Mouse (Mus musculus): ENCODE data around the gene Lhx1. TPM values are rescaled to one million over a fixed set of nuclear protein-coding genes. Genes with fewer than 3 reads are reported as not detected.

Gene Lhx1
- total and polyA plus RNA-seq, 2 experiments from 2014 or later = not detected

DNA sequence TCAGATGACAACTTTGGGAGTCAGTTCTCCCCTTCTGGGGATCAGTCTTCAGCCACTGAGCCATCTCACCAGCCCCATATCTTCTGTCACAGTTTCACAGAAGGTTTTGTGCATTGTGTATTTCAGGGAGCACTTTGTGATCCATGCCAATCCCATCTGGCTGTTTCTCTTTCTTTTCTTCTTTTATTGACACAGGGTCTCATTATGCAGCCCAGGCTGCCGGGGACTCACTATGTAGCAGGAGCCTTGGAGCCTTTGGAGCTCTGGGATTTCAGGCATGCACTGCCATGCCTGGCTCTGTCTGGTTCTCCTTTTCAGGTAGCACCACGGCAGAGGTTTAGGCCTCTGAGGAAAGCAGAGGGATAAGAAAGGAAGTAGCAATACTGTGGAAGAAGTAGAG is 23.0 kb upstream of the Lhx1 start:
- H3K4me3 ChIP-seq (ENCODE audit: low read depth, low read length) = no peak overlapping the region
- no peaks in the 10 kb centered on the region for H3K36me3 ChIP-seq (replicated peaks; ENCODE audit: control insufficient read depth, insufficient read depth, low read length)
- ATAC-seq (ENCODE audit: insufficient read depth, low read depth) = no peak
- H3K9me3 ChIP-seq (replicated peaks; ENCODE audit: control insufficient read depth, low read length) = no peaks in the 10 kb centered on the region
- TF ChIP-seq EP300 (IDR thresholded peaks at IDR 0.05; ENCODE audit: low read depth) (no peak), CTCF (IDR thresholded peaks at IDR 0.05; ENCODE audit: low read depth) (no peak)
- H3K27me3 ChIP-seq (ENCODE audit: control insufficient read depth, insufficient read depth, low read length) = 0 out of 2 replicates have a peak, but pooled peaks cover 3% of the 10 kb centered on the region
- no peak overlapping the region for H3K4me2 ChIP-seq (ENCODE audit: low read depth, low read length)
- DNase-seq (ENCODE audit: low spot score) = no peak
- H3K9ac ChIP-seq (replicated peaks; ENCODE audit: low read depth, low read length) = no peak overlapping the region
- H3K27ac ChIP-seq (ENCODE audit: low read depth) = no peak overlapping the region
- WGBS = 64% methylated on average over 2 of the region's 2 CpGs
- H3K4me1 ChIP-seq (ENCODE audit: control insufficient read depth, insufficient read depth) = no peaks in the 10 kb centered on the region

DNA sequence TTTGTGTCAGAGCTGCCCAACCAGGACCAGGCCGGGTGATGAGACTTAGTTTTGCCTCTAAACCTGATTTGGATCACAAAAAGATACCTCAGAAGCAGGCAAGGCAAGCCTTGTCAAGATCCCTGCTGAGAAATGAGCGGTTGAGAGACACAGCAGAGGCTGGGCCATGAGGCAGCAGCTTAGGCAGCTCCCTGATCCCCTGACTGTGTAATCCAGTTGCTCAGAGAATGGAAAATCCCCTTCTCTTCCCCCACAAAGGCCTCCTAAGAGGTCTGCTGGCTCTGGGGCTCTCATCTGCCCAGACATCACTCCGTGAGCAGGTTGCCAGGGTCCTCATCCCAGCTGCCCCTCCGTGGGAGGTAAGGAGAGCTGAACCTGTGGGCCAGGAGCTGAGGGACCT is 14.6 kb upstream of the Lhx1 start:
- Histone ChIP-seq H3K9ac (replicated peaks; ENCODE audit: low read depth, low read length) (no peak overlapping the region), H3K4me2 (ENCODE audit: low read depth, low read length) (no peak overlapping the region), H3K4me1 (ENCODE audit: control insufficient read depth, insufficient read depth) (no peaks in the 10 kb centered on the region), H3K36me3 (replicated peaks; ENCODE audit: control insufficient read depth, insufficient read depth, low read length) (no peaks in the 10 kb centered on the region), H3K9me3 (replicated peaks; ENCODE audit: control insufficient read depth, low read length) (no peaks in the 10 kb centered on the region), H3K4me3 (ENCODE audit: low read depth, low read length) (no peak overlapping the region), H3K27ac (ENCODE audit: low read depth) (no peak overlapping the region), H3K27me3 (ENCODE audit: control insufficient read depth, insufficient read depth, low read length) (peaks cover 29% of the 10 kb centered on the region)
- ATAC-seq (ENCODE audit: insufficient read depth, low read depth) = no peak
- DNase-seq (ENCODE audit: low spot score) = no peak
- 37% methylated on average over 4 of the region's 4 CpGs for WGBS
- TF ChIP-seq CTCF (IDR thresholded peaks at IDR 0.05; ENCODE audit: low read depth) (no peak), EP300 (IDR thresholded peaks at IDR 0.05; ENCODE audit: low read depth) (no peak)

DNA sequence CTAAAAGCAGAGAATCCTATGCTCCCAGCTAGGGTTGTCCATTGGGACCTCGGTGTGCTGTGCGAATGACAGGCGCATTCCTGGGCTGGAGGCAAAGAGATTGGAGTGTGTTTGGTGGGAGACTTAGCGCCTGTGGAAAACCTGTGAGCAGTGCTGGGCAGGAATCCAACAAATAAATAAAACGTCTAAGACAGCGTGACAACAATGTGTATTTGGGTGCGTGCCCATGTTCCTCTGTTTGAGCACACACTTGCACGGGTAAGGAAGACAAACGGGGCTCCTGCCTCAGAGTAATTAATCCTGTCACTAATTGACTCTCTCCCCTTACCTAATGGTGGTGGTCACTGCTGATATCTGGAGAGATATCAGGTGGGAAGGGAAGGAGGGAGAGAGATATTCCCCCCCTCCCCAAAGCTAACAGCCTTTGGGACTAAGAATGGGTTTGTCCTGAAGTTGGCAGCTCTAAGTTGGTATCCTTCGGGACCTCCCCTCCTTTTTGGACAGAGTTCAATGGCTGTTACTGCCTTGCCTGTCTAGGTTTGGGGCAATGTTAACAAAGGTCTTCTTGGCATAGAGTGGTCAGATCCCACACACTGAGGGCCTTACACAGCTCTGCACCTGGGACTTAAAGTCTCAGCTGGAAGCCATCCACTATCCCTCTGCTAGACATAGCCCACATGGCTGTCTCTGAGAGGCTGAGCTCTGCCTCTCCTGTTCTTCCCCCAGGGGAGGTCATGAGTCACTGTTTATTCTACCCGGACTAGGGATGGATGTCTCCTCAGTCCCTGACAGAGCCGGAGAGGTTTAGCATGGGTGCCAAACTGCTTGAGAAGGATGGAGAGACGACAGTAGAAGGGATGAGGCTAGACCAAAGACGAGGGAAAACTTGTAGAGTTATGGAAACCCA is 4.7 kb upstream of the Lhx1 start:
- Histone ChIP-seq H3K4me2 (ENCODE audit: low read depth, low read length) (no peak overlapping the region), H3K4me3 (ENCODE audit: low read depth, low read length) (no peak overlapping the region), H3K4me1 (ENCODE audit: control insufficient read depth, insufficient read depth) (0 out of 2 replicates have a peak, but pooled peaks cover 5% of the 10 kb centered on the region), H3K27me3 (ENCODE audit: control insufficient read depth, insufficient read depth, low read length) (peaks cover 89% of the 10 kb centered on the region), H3K27ac (ENCODE audit: low read depth) (no peak overlapping the region), H3K9me3 (replicated peaks; ENCODE audit: control insufficient read depth, low read length) (no peaks in the 10 kb centered on the region), H3K9ac (replicated peaks; ENCODE audit: low read depth, low read length) (no peak overlapping the region), H3K36me3 (replicated peaks; ENCODE audit: control insufficient read depth, insufficient read depth, low read length) (no peaks in the 10 kb centered on the region)
- ATAC-seq (ENCODE audit: insufficient read depth, low read depth) (no peak), DNase-seq (ENCODE audit: low spot score) (no peak)
- WGBS = 7% methylated on average over 14 of the region's 14 CpGs
- TF ChIP-seq EP300 (IDR thresholded peaks at IDR 0.05; ENCODE audit: low read depth) (no peak), CTCF (IDR thresholded peaks at IDR 0.05; ENCODE audit: low read depth) (no peak)

DNA sequence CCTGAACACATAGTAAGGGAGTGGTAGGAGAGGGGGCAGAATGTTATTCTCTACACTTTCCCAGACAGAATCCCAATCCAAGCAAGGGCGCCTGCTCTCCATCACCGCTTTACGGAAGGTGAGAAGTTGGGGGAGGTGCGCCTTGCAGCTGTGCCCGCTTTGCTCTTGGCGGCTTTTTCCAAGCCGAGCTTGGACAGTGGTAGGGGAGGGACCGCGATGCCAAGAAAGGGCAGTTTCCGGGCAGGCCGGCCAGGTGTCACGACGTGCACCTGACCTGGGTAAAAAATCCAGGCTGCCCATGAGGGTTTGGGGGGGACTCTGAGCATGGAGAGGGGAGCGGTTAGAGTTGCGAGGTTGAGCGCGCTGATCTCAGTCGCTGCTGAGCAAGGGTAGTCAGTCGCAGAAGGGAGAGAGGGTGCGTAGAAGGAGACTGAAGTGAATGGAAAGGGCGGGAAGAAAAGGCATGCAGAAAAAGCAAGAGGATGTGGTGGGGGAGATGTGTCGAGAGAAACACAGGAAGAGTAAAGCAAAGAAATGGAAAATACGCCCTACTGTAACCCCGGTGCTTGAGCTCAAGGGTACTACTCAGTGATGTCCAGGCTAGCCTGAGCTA is 3.9 kb upstream of the Lhx1 start:
- ATAC-seq (ENCODE audit: insufficient read depth, low read depth) (no peak), DNase-seq (ENCODE audit: low spot score) (no peak)
- Histone ChIP-seq H3K27me3 (ENCODE audit: control insufficient read depth, insufficient read depth, low read length) (peaks cover 95% of the 10 kb centered on the region), H3K9me3 (replicated peaks; ENCODE audit: control insufficient read depth, low read length) (no peaks in the 10 kb centered on the region), H3K9ac (replicated peaks; ENCODE audit: low read depth, low read length) (no peak overlapping the region), H3K27ac (ENCODE audit: low read depth) (no peak overlapping the region), H3K36me3 (replicated peaks; ENCODE audit: control insufficient read depth, insufficient read depth, low read length) (no peaks in the 10 kb centered on the region), H3K4me2 (ENCODE audit: low read depth, low read length) (no peak overlapping the region), H3K4me1 (ENCODE audit: control insufficient read depth, insufficient read depth) (0 out of 2 replicates have a peak, but pooled peaks cover 8% of the 10 kb centered on the region), H3K4me3 (ENCODE audit: low read depth, low read length) (no peak overlapping the region)
- 2% methylated on average over 24 of the region's 24 CpGs for WGBS
- TF ChIP-seq CTCF (IDR thresholded peaks at IDR 0.05; ENCODE audit: low read depth) = no peak
- no peak for TF ChIP-seq EP300 (IDR thresholded peaks at IDR 0.05; ENCODE audit: low read depth)

DNA sequence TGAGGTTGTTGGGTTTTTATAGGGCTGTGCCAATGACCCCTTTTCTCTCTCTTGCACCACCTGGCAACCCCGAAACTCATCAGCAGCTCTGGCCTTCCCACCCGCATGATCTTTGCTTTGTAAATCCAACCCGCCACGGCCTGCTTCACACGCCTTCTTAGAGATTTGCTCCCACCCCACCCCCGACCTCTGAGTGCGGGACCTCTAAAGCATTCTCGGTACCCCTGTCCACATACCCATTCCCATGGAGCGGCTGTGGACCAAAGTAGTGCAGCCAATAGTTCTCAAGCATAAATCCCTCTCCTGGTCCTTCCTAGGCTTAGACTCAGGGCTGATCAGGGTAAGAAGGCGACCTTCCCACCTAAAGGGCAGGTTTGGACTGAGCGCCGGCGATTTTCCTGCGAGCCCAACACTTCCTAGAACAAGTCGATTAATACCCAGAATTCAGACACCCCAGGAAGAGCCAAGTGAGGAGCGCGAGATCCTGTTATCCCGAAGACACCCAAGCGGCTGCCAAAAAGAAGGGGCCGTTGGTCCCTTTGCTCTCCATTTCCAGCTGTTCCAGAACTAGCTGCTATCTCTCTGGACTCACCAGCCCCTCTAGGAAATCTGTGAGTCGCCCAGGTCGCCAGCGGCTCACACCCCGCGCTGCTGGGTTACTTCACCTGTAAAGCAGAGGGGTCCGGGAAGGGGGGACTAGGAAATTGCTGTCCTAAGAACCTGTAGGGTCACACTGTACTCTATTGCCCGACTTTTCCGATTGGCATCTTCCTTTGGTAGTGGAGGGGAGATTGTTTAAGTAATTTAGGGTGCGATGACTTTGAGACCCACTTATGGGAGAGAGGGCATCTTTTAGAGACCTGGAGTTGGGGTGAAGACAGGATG is 1.9 kb upstream of the Lhx1 start:
- ATAC-seq (ENCODE audit: insufficient read depth, low read depth) (no peak), DNase-seq (ENCODE audit: low spot score) (no peak)
- Histone ChIP-seq H3K4me1 (ENCODE audit: control insufficient read depth, insufficient read depth) (0 out of 2 replicates have a peak, but pooled peaks cover 8% of the 10 kb centered on the region), H3K4me3 (ENCODE audit: low read depth, low read length) (no peak overlapping the region), H3K9ac (replicated peaks; ENCODE audit: low read depth, low read length) (no peak overlapping the region), H3K27ac (ENCODE audit: low read depth) (no peak overlapping the region), H3K27me3 (ENCODE audit: control insufficient read depth, insufficient read depth, low read length) (peaks cover 99% of the 10 kb centered on the region), H3K36me3 (replicated peaks; ENCODE audit: control insufficient read depth, insufficient read depth, low read length) (no peaks in the 10 kb centered on the region), H3K9me3 (replicated peaks; ENCODE audit: control insufficient read depth, low read length) (no peaks in the 10 kb centered on the region), H3K4me2 (ENCODE audit: low read depth, low read length) (no peak overlapping the region)
- WGBS = 6% methylated on average over 29 of the region's 29 CpGs
- TF ChIP-seq CTCF (IDR thresholded peaks at IDR 0.05; ENCODE audit: low read depth) (no peak), EP300 (IDR thresholded peaks at IDR 0.05; ENCODE audit: low read depth) (no peak)
